In the genomic region with DNA sequence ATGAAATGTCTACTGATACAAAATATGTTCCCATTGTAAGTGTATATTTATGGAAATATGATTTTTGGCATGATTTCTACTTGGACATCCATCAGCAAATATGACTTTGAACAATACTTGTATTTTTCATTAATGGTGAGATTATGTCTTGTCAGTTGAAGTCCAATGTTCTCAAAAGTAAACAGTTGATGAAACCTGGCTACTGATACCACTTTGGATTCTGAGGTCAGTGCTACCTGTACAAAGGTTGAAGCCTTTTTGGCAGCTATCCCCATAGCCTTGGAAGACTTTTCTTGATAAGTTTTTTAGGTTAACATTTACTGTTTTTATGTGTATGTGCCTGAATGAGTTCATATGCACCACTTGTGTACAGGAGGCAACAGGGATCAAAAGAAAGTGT, we compare ENCODE assay signal across 17 mouse cellular contexts. TPM values are rescaled to one million over a fixed set of nuclear protein-coding genes. Genes with fewer than 3 reads are reported as not detected.
DNase-seq lines count a peak whose midpoint lies in the region; TF ChIP-seq lines count a peak whose summit lies in the region.
"Not testable (repeated sequence)": the region's sequence is repeated elsewhere in the genome, so short reads cannot be mapped to it uniquely, and the experiment has no call there.
"Had no signal": no experiment of that assay in that cellular context is flagged by ENCODE, and none has a peak within 500 bp of the region (broad histone marks: within the 10 kb centered on the region; RNA-seq: fewer than 3 reads in every experiment).

TSS of gene Mup2 (minus strand) at position 101 of the 400 bp plus-strand sequence.

- H3K4me1 ChIP-seq in bone marrow, adult 2 months (ENCODE audit: control insufficient read depth, insufficient read depth, low read length); liver, adult 2 months (ENCODE audit: control insufficient read depth, insufficient read depth, low read length): not testable (repeated sequence)

- H3K79me2 ChIP-seq in liver, adult 2 months (ENCODE audit: control insufficient read depth, insufficient read depth, low read length) = not testable (repeated sequence)

- H3K36me3 ChIP-seq in liver, adult 2 months (ENCODE audit: control insufficient read depth, insufficient read depth, low read length) = not testable (repeated sequence)

- not testable (repeated sequence) for DNase-seq in liver, adult 2 months (ENCODE audit: extremely low read depth, low read depth, low spot score)

- TF ChIP-seq CTCF in bone marrow, adult 2 months (IDR thresholded peaks at IDR 0.05; ENCODE audit: control insufficient read depth, insufficient read depth, low read length); liver, adult 2 months (IDR thresholded peaks at IDR 0.05; ENCODE audit: low read depth, low read length): not testable (repeated sequence)

- TF ChIP-seq POLR2A in bone marrow, adult 2 months (IDR thresholded peaks at IDR 0.05; ENCODE audit: borderline replicate concordance, control insufficient read depth, low read depth, low read length); liver, adult 2 months (IDR thresholded peaks at IDR 0.05; ENCODE audit: extremely low read depth, insufficient read depth, low read length): not testable (repeated sequence)

- 0 out of 2 replicates have a peak within 1 kb of the TSS, but pooled peaks have one; percentile 51 for H3K9ac ChIP-seq in liver, adult 2 months (ENCODE audit: low read depth, low read length)

- not testable (repeated sequence) for H3K4me3 ChIP-seq in bone marrow, adult 2 months (replicated peaks; ENCODE audit: control insufficient read depth, low read depth, low read length)
- H3K4me3 ChIP-seq in liver, adult 2 months (ENCODE audit: insufficient read depth, low read depth, low read length) = peak within 1 kb of the TSS; percentile 27; the same call in 1 of the 2 replicates

- not testable (repeated sequence) for H3K27ac ChIP-seq in bone marrow, adult 2 months (ENCODE audit: control insufficient read depth, insufficient read depth, low read depth, low read length, poor library complexity)
- H3K27ac ChIP-seq in liver, adult 2 months (replicated peaks; ENCODE audit: insufficient read depth, low read depth, low read length) = peak within 1 kb of the TSS; percentile 73

- not testable (repeated sequence) for H3K27me3 ChIP-seq in liver, adult 2 months (ENCODE audit: control insufficient read depth, insufficient read depth, low read length)

RNA-seq across cellular contexts. Expression of gene Mup2, which starts in this region (rescaled TPM):
- 1.9 and 18.1 TPM in 2 replicates for polyA plus RNA-seq in bone marrow, adult 2 months (2011; ENCODE audit: insufficient read depth, insufficient read length, low replicate concordance, missing spikeins)
- total RNA-seq in liver, adult 2 months (2014; rRNA removed) = 6.2 and 24.5 TPM in 2 replicates
- polyA plus RNA-seq in liver, adult 2 months (2012; rRNA removed) = 2.6 and 11.4 TPM in 2 replicates
- total RNA-seq: adrenal gland, adult 2 months; adrenal gland, postnatal 10 days; adrenal gland, postnatal 14 days; adrenal gland, postnatal 25 days; adrenal gland, postnatal 4 days; CH12.LX; ES-E14; G1E; MEL had no signal
- polyA plus RNA-seq: activated CD4-positive, CD25-positive, alpha-beta regulatory T cell, adult 4 months; adrenal gland, adult 2 months; brain, embryonic 14.5 days; C2C12; CD4-positive, CD25-positive, alpha-beta regulatory T cell, adult 4 months; cerebellum, adult 2 months; G1E; Patski had no signal
